Mouse (Mus musculus) embryo, embryonic 9.5 days (tissue): ENCODE results near the gene Serinc2.
"Not testable (repeated sequence)": the region's sequence is repeated elsewhere in the genome, so short reads cannot be mapped to it uniquely, and the experiment has no call there.

Source experiments
- DNase-seq: peaks from one replicate; pipeline ENCODE4 v3.0.0-alpha.2; 2017; ENCODE audit errors: extremely low spot score

Serinc2 gene

DNA sequence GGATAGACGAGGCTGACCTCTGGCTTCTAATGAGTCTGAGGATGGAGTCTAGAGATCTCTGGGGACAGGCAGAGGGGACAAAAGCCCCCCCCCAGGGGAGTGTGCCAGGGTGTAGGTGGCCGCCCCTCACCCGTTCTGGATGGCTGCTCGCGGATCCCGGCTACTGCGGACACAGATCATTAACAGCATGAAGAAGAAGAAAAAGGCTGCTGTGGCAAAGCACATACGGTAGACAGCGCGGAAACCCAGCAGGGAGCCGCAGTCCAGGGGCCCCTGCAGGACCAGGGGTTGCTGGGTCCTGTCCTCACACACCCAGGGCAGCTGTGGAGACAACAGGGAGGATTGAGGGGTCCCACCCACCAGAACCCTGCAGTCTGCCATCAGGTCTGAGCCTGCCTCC lies 14.9 kb downstream of the Serinc2 start:
- DNase-seq = no peak

GRCm38 (mm10) chr4:130260406-130260805 lies 18.6 kb downstream of the Serinc2 start:
- DNase-seq = no peak

- DNase-seq = no peak
Measured at GRCm38 (mm10) chr4:130252441-130253157, 26.4 kb downstream of the Serinc2 start.

- DNase-seq = no peak
Measured at GRCm38 (mm10) chr4:130251763-130252162, 27.2 kb downstream of the Serinc2 start.

DNA sequence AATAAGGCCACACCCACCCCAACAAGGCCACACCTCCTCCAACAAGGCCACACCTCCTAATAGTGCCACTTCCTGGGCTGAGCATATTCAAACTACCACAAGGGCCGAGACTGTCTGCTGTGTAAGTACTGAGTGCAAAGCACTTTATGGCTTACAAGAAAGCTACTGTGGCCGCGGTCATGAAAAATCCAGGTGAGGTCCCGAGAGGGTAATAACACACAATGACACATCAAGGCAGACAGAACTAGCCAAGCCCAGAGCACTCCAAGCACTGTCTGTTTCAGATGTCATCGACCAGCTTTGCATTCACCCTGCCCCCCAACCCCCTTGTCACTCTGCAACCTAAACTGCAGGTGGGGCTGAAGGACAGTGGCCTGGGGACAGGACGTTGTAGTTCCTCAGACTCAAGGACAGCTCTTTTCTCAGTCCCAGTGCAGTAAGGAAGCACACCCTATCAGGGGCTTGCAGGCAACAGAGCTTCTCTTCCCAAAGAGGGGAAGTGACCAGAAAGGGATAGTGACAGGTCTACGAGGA lies 27.8 kb downstream of the Serinc2 start:
- no peak for DNase-seq

- no peak for DNase-seq
Measured at GRCm38 (mm10) chr4:130248636-130249035, 30.4 kb downstream of the Serinc2 start.

DNA sequence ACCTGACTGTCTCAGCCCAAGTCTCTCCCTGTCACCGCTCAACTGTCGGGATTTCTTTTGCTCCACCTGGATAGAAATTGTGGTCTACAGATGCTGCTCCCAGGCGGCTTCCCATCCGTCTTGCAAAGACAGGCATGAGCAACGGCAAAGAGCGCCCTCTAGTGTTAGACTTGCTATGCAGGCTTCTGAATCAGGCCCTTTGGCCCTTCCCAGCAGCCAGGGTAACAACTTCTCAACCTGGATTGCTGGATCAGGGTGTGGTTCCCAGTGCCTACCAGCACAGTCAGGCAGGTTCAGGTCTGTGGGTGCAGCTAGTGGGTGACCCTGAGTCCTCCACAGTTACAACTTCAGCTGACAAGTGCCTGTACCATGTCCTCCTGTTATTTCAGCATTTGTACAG lies 32.9 kb downstream of the Serinc2 start:
- peak; percentile 81 for DNase-seq

GRCm38 (mm10) chr4:130244749-130245148 lies 34.3 kb downstream of the Serinc2 start:
- no peak for DNase-seq

DNA sequence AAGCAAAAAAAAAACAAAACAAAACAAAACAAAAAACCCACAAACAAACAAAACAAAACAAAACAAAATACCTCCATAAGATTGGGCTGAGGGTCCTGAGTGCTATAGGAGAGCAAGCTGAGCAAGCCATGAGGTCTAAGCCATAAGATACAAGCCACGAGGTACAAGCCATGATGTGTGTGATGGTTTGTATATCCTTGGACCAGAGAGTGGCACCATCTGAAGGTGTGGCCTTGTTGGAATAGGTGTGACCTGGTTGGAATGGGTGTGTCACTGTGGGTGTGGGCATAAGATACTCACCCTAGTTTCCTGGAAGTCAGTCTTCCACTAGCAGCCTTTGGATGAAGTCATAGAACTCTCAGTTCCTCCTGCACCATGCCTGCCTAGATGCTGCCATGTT lies 35.4 kb downstream of the Serinc2 start:
- DNase-seq = not testable (repeated sequence)

DNA sequence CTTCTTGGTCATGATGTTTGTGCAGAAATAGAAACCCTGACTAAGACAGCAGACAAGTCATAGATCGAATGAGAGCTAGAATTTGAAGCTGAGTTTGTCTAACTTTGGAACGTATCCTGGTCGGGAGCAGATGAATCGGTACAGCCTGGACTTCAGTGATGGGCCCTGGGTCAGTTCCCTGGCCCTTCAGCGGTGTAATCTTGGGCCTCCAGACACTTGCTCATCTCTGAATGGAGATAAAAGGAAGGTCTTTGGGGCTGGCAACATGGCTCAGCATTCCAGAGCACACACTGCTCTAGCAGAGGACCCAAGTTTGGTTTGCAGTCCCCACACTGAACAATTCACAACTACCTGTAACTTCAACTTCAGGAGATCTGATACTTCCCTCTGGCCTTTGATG lies 36.0 kb downstream of the Serinc2 start:
- DNase-seq = no peak

GRCm38 (mm10) chr4:130240695-130241094 lies 38.3 kb downstream of the Serinc2 start:
- DNase-seq = no peak

DNA sequence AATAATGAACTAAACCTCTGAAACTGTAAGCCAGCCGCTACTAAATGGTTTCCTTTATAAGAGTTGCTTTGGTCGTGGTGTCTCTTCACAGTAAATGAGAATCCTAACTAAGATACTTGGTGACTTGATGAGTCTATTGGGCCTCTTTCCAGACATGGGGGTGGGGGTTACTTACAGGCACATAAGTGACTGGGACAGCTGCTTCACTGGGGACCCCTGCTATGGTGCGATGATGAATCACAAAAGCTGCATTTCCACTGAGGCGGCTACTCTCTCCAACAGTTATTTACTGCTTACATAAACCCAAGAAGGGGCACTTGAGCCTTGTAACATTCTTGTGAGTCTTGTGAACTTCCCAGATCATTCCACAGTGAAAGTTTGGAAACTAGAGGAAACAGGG lies 41.4 kb downstream of the Serinc2 start:
- DNase-seq = no peak

- DNase-seq = no peak
Measured at GRCm38 (mm10) chr4:130236361-130236760, 42.6 kb downstream of the Serinc2 start.

GRCm38 (mm10) chr4:130224071-130224470 lies 54.9 kb downstream of the Serinc2 start:
- no peak for DNase-seq

DNA sequence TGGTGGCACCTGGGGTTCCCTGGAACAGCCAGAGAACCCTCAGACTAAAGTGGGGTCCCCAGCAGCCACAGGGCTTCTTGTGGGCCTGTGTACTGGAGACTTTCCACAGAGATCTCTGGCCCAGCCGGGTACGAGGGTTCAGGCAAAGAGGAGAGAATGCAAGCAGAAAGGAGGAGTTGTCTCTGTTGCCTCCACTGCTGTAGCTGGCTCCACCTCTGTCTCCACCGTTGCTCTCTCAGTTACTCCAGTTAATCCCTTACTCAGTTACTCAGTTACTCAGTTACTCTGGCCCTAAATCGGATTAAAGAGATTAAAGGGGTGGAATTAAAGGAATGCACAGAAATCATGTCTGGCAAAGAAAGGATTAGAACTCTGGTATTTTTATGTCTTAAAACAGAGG lies 56.8 kb downstream of the Serinc2 start, which contains the start of gene Gm853:
Gene Gm853, minus strand, starts transcription at position 223 of the 400 bp plus-strand sequence.
- DNase-seq = no peak

DNA sequence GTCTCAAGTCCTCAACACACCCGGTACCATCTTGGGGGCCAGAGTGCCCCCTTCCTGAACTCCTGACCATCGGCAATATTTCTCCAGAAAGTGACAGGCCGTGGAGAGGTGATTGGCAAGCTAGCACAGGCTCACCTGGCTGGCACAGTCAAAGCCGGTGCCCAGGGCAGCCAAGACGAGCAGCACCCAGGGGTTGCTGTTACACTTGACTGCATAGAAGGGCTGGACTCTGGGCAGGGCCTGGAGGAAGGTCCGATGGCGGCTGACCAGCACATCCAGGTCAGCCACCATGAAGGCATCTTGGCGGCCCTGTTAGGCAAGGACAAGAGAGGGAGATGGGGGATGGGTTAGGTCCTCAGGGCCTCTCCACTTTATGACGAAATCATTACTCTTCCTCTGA lies 58.8 kb downstream of the Serinc2 start:
- no peak for DNase-seq

DNA sequence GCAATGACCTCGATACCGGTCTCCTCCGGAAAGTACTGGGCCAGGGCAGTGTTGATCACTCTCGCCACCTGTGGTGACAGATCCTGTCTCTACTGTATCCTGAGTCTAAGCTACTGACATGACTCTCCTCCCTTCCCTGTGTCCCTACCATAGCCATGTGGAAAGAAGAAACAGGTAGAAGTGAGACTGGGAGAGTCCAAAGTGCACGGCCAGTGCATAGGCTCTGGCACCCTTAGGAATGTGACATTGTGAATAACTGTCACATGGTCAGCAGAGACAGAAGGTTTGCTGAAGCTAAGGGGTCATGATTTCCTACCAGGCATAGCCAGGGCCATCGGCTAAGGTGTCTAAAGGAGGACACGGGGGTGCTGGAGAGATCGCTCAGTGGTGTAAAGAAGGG lies 63.6 kb downstream of the Serinc2 start:
- no peak for DNase-seq

DNA sequence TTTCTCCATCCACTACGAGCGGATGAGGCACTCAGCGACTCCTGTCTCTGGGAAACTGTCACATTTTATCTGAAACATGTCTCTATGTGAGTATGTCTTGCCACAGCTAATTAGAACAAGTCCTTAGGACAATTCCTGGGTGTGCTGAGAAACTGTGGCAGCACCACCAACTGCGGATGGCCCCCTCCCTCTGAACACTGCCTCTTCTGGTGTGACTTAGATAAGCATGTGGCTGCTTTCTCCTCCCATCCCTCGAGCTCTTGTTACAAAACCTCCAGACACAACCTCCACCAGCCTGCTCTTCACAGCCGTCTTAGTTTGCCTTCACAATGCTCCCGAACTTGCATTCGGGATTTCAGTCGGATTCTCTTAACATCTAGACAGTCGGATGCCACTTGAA lies 65.1 kb downstream of the Serinc2 start:
- no peak for DNase-seq

- no peak for DNase-seq
Measured at GRCm38 (mm10) chr4:130213197-130213596, 65.8 kb downstream of the Serinc2 start.

DNA sequence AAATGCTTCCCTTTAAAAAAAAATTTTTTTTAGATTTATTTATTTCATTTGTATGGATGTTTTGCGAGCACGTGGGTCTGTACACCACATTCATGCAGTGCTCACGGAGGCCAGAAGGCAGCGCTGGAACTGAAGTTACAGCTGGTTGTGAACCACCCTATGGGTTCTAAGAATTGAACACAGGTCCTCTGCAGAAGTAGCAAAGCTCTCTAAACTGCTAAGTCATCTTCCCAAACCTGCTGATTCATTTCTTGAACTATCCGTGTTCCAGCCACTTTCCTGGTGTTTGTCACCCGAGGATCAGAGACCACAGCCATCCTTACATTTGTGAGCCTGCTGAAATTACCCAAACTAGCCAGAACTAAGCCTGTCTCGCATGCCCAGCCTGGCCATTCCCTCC lies 66.6 kb downstream of the Serinc2 start:
- DNase-seq = no peak

DNA sequence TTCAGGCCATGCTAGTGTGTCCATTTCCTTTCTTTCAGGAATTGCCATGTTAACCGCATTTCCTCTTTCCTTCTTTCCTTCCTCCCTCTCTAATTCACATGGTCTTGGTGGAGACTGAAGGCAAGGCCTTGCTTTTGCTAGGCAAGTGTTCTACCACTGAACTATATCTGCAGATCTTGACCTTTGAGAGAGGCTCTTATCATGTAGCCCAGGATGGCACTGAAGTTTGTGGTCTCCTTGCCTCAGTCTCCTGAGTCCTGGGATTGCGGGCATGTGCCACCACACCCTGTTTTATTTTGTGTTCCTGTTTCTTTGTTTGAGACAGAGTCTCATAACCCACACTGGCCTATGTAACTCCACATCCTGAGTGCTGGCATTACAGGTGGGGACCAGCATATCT lies 67.1 kb downstream of the Serinc2 start:
- DNase-seq = no peak
